Mouse (Mus musculus) yolk sac, embryonic 10.5 days (tissue): ENCODE results near the gene Sacm1l.

Source experiments
- DNase-seq: peaks from one replicate; pipeline ENCODE4 v3.0.0-alpha.2; 2017; ENCODE audit warnings: low spot score

The Sacm1l gene

DNA sequence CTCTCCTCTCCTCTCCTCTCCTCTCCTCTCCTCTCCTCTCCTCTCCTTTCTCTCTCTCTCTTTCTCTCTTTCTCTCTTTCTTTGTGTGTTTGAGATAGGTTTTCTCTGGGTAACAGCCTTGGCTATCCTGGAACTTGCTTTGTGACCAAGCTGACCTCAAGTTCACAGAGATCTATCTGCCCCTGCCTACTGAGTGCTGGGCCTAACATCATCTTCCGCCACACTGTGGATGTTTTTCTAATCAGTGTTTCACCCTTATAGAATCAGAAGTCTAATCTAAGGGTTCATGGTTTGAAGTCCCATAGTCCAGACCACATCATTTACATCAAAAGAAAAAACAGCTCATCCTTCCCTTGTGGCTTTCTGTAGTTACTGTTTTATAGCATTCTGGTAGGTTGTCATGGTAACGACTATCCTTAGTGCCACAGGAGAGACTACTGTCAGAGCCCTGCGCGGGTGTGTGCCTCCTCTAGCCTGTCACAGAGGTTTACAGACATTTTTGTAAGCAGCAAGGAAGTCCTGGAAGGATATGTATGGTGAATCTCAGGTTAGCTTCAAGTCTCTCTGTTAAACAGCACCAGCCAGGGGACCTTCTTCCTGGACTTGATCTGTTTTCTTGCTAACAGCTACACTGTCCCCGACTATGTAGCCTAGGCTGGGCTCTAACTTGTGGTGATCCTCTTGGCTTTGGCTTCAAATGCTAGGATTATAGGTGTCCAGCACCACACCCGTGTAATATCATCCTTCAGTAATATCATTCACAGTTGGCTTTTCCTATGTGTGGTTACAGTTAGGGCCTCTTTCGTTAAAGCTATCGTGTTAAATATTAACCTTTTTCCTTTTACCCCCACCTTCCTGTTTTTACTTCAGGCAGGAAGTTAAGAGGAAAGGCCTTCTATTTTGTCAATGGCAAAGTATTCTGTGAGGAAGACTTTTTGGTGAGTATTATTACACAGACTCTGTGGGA, 19.6 kb upstream of the Sacm1l start:
- peak; percentile 49 for DNase-seq

DNA sequence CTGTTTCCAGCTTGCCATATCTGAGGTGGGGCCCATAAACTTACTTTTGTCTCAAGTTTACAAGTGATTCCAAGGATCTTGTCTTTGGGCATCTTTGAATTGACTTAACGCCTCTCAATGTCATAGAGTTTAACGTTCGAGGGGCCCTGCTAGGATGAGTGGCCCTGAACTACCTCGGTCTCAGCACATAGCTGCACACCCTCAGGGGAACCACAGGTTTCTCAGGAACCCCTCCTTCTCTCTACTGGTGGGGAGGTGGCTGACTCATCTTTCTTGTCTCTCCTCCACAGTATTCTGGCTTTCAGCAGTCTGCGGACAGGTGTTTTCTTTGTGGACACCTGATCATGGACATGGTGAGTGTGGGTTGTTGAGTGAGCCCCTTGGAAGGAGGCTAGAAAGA, 18.6 kb upstream of the Sacm1l start:
- peak; percentile 72 for DNase-seq

- DNase-seq: no peak
These were observed 17.1 kb upstream of the Sacm1l start for GRCm38 (mm10) chr9:123512482-123512881.

DNA sequence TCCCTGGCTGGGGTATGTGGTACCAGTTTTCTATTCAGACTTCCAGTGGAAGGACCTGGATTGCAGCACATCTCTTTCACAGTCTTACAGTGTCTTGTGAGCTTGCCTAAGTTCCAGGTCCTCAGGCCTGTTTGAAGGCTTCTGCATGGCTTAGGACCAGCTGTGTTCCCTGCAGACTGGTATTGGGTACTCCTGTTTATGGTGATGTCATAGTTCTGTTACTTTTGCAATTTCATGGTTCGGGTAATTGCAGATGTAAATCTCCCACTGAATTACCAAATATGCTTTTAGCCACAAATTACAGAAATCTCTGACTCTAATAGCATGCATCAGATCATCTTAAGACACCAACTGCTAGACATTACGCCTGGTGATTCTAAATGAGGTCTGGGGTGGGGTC, 14.5 kb upstream of the Sacm1l start:
- no peak for DNase-seq

DNA sequence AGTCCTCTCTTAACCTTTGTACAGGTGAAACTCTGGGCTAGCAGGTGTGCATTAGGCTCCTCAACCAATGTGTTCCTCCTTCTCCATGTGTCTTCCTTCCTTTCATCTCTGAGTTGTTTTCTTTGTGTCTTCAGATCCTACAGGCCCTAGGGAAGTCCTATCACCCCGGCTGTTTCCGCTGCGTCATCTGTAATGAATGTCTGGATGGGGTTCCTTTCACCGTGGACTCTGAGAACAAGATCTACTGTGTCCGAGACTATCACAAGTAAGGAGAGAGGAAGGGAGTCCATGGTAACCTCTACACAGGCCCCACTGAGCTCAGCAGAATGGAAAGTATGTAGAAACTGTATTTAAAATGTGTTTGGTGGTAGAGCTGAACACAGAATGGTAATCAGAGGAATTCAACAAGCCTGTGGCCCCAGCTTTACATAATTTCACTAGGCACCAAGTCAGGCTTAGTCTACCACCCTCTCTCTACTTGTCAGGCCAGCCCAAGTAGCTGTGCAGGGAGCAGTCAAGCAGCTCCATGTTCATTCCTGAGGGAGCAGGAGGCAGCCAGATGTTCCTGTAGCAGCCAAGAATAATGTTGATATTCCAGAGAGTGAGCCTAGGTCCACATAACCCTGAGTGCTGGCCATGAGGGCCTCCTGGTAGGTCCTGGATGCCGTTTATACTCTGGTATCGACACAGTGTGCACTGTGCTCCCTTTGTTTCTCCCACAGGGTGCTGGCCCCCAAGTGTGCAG, 12.7 kb upstream of the Sacm1l start:
- DNase-seq: no peak

DNA sequence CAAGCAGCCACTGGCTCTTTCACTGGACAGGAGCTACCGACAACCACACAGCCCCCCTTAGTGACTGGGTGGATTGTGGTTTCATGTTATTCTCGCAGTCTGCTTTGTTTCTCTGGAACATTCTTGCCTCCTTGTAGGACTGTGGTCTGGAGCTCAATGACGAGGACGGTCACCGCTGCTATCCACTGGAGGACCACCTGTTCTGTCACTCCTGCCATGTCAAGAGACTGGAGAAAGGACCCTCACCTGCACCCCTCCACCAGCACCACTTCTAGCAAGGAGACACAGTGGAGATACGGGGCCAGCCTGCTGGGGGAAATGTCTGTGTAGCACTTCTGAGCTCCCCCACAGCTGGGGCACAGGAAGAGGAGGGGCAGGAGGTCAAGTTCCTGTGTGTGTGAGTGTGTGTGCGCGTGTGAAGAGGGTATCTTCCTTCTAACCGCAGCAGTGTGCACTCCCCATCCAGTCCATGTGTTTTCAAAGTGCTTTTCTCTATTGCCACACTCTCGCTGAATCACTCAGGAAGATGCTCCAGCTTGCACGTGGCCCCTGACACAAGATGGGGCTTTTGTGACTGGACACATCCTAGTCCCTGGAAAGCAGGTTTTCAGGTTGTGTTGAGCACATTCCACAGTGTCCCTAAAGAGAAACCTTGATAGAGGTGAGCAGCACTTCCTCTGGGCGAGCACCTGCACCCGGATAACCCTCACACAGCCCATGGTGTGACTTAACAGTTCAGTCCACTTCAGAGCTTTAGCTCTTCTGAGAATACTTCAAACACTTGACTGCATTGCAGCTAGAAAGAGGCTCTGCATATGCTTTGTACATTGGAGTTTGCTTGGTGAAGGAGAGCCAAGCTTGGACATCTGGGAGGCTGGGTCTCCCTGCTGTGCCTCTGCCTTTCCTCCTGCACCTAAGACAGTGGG, 10.3 kb upstream of the Sacm1l start:
- DNase-seq: no peak

GRCm38 (mm10) chr9:123520735-123521134, 8.8 kb upstream of the Sacm1l start:
- no peak for DNase-seq

GRCm38 (mm10) chr9:123523676-123524075, 5.9 kb upstream of the Sacm1l start:
- DNase-seq: no peak

- DNase-seq: no peak
These were observed 4.5 kb upstream of the Sacm1l start for GRCm38 (mm10) chr9:123525095-123525494.

DNA sequence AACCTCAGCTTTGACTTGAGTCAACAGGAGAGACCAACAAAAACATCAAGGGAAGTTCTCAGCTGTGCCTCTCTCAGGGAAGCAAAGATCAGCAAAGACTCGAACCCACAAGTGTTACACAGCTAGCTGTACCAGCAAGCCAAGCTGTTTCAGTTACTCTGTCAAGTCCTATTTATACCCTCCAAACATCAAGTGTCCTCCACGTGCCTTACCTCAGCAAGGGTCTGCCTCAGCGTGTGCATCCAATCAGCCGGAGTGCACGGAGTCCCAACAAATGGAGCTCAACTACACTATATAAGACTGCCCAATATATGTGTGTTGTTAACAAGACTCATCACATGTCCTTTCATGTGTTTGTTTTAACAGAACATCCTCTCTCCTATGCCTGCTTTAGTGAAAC, 3.1 kb upstream of the Sacm1l start:
- no peak for DNase-seq

GRCm38 (mm10) chr9:123528087-123528925, 1.3 kb upstream of the Sacm1l start:
- DNase-seq: peak; percentile 24

- DNase-seq: no peak
These were observed 648 bp upstream of the Sacm1l start for GRCm38 (mm10) chr9:123528926-123529295.

DNA sequence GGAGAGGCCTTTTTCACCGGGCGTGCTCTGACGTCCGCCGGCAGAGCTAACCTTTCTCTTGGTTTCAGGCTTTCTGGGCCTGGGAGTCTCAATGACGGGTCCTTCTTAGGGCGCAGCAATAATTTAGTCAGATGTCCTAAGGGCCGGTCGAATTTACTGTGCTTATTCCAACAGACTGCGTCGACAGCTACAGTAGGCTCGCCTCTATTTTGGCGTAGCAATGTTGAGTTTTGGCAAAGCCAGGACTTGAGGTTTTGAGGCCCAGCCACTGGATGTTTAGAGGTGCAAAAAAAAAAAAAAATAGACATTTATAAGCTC, 558 bp downstream of the Sacm1l start:
- DNase-seq: no peak

DNA sequence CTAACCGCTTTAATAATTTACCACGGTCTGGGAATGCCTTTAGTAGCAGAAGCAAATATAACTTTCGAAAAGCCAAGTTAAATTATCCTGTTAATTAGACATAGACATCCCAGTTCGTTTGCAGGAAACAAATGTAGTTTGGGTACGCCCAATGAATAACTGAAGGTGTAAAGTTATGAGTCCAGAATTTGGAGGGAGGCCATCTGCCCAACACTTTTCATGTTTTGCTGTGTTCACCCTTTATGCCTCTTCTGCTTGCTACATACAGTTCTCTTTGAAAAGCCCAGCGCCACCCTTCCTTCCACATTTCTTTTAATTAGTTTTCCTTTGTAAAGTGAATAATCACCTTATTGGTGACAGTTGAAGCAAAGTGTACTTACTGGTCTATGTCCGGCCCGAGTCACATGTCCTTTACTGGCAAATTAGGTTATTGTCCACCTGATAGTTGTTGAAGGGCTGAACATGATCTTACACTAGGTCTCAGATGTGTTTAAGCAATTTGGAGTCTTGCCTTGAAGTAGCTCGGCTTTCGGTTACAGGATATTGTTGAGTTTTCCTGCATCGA, 1.1 kb downstream of the Sacm1l start:
- no peak for DNase-seq

DNA sequence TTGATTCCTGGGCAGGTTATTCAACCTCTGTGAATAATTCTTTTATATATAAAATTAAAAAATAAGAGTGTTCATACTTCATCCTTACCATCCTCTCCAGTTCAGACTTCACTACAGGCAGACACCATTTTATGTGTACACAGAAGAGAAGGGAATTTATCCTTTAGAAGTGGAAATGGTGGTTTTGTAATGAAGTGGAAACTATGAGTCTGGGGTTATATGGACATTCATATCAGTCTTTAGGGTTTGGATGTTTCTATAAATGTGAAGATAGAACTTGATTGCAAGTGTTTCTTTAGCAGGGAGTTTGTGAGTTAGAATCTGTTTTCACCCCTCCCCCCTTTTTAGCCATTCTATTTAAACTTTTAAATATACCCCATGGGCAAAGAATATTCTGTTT, 1.7 kb downstream of the Sacm1l start:
- no peak for DNase-seq

- no peak for DNase-seq
These were observed 7.1 kb downstream of the Sacm1l start for GRCm38 (mm10) chr9:123536613-123537012.

- no peak for DNase-seq
These were observed 8.6 kb downstream of the Sacm1l start for GRCm38 (mm10) chr9:123538189-123538588.

- no peak for DNase-seq
These were observed 9.5 kb downstream of the Sacm1l start for GRCm38 (mm10) chr9:123539093-123539492.

- DNase-seq: no peak
These were observed 10.3 kb downstream of the Sacm1l start for GRCm38 (mm10) chr9:123539823-123540222.

DNA sequence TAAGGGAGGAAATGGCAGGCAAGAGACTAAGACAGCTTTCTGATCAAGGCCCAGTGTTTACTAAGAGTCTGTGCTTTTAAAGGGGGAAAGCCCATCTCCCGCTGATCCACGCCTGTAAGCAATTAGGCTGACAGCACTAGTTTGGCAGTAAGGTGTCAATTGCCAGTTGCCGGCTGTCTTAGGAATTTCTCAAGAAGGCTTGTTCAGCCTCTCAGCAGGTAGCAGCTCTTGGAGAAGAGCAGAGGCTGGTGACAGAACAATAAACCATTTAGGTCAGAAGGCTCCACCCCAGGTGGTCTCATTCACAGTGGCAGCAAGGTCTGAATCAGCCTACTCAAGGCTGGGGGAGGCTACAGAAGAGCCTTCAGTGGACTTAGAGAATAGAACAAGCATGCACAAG, 25.0 kb downstream of the Sacm1l start:
- DNase-seq: no peak
